In the genomic region with DNA sequence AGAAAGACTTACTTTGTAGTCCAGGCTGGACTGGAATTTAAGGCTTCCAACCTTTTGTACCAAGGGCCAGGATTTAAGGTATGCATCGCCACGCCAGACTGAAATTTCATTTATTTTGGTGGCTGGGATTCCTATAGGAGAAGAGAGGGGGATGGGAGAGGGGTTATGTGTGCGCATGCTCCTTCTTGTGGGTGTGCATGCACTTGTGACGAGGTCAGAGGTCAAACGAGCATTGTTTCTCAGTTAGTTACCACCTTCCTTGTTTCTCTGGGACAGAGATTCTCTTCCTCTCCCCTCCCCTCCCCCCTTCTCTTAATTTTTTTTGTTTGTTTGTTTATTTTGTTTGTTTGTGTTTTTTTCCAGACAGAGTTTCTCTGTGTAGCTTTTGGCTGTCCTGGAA, we compare ENCODE assay signal across 25 mouse cellular contexts. TPM values are rescaled to one million over a fixed set of nuclear protein-coding genes. Genes with fewer than 3 reads are reported as not detected.
A peak's percentile ranks its signal among the peaks of the same experiment; 100 is the strongest.
DNase-seq lines count a peak whose midpoint lies in the region; ATAC-seq and TF ChIP-seq lines count a peak whose summit lies in the region.
"Had no signal": no experiment of that assay in that cellular context is flagged by ENCODE, and none has a peak within 500 bp of the region (broad histone marks: within the 10 kb centered on the region; RNA-seq: fewer than 3 reads in every experiment).

No protein-coding gene starts in this region.

- H3K9ac ChIP-seq in hindbrain, embryonic 11.5 days (ENCODE audit: low read depth, low read length) = no peak overlapping the region
- no peak overlapping the region for H3K9ac ChIP-seq in limb, embryonic 14.5 days (ENCODE audit: low read depth, low read length, severe bottlenecking)
- H3K9ac ChIP-seq: heart, embryonic 15.5 days had no signal

- H3K4me1 ChIP-seq in hindbrain, embryonic 10.5 days (replicated peaks) = peaks cover 44% of the 10 kb centered on the region
- H3K4me1 ChIP-seq in hindbrain, embryonic 11.5 days (replicated peaks; ENCODE audit: control insufficient read depth, insufficient read depth, low read length) = no peaks in the 10 kb centered on the region
- H3K4me1 ChIP-seq in limb, embryonic 14.5 days (ENCODE audit: control insufficient read depth, insufficient read depth, low read length) = peaks cover 26% of the 10 kb centered on the region

- peaks cover 23% of the 10 kb centered on the region for H3K27me3 ChIP-seq in hindbrain, embryonic 10.5 days (ENCODE audit: insufficient read depth, poor library complexity, severe bottlenecking)
- H3K27me3 ChIP-seq in hindbrain, embryonic 11.5 days (ENCODE audit: control insufficient read depth, insufficient read depth, low read length) = no peaks in the 10 kb centered on the region
- no peaks in the 10 kb centered on the region for H3K27me3 ChIP-seq in limb, embryonic 14.5 days (ENCODE audit: control insufficient read depth, insufficient read depth, low read length)

- H3K36me3 ChIP-seq in hindbrain, embryonic 10.5 days = no peaks in the 10 kb centered on the region
- no peaks in the 10 kb centered on the region for H3K36me3 ChIP-seq in hindbrain, embryonic 11.5 days (ENCODE audit: control insufficient read depth, insufficient read depth, low read length)
- H3K36me3 ChIP-seq in limb, embryonic 14.5 days (ENCODE audit: control insufficient read depth, insufficient read depth, low read length) = no peaks in the 10 kb centered on the region
- H3K36me3 ChIP-seq: forebrain, embryonic 10.5 days; G1E; heart, embryonic 15.5 days; hindbrain, embryonic 12.5 days had no signal

- H3K4me3 ChIP-seq in hindbrain, embryonic 10.5 days = no peak overlapping the region
- no peak overlapping the region for H3K4me3 ChIP-seq in hindbrain, embryonic 11.5 days (ENCODE audit: low read depth, low read length)
- no peak overlapping the region for H3K4me3 ChIP-seq in limb, embryonic 14.5 days (replicated peaks; ENCODE audit: low read length)
- H3K4me3 ChIP-seq: erythroblast, embryonic 14.5 days; forebrain, embryonic 10.5 days; heart, embryonic 15.5 days; hindbrain, embryonic 12.5 days had no signal

- no peak for TF ChIP-seq POLR2A in limb, embryonic 14.5 days (IDR thresholded peaks at IDR 0.05; ENCODE audit: borderline replicate concordance, extremely low read depth, insufficient read depth, insufficient read length)

- H3K4me2 ChIP-seq in hindbrain, embryonic 11.5 days (replicated peaks; ENCODE audit: low read depth, low read length) = no peak overlapping the region
- no peak overlapping the region for H3K4me2 ChIP-seq in limb, embryonic 14.5 days (replicated peaks; ENCODE audit: low read depth, low read length, severe bottlenecking)
- H3K4me2 ChIP-seq: heart, embryonic 11.5 days; heart, embryonic 15.5 days; hindbrain, embryonic 12.5 days had no signal

- 54% methylated on average over 5 of the region's 5 CpGs for WGBS in hindbrain, embryonic 10.5 days
- 61% methylated on average over 5 of the region's 5 CpGs for WGBS in hindbrain, embryonic 11.5 days
- 66% methylated on average over 5 of the region's 5 CpGs for WGBS in limb, embryonic 14.5 days

- no peaks in the 10 kb centered on the region for H3K9me3 ChIP-seq in hindbrain, embryonic 10.5 days
- no peaks in the 10 kb centered on the region for H3K9me3 ChIP-seq in hindbrain, embryonic 11.5 days (ENCODE audit: control insufficient read depth, low read length)
- no peaks in the 10 kb centered on the region for H3K9me3 ChIP-seq in limb, embryonic 14.5 days (ENCODE audit: control insufficient read depth, low read length)
- H3K9me3 ChIP-seq: forebrain, embryonic 10.5 days; G1E; heart, embryonic 15.5 days; hindbrain, embryonic 12.5 days had no signal

- no peak for ATAC-seq in hindbrain, embryonic 11.5 days (ENCODE audit: low FRiP score)
- ATAC-seq in limb, embryonic 14.5 days (ENCODE audit: low FRiP score, low read depth) = no peak
- ATAC-seq: activated CD4-positive, CD25-positive, alpha-beta regulatory T cell, adult 4 months; forebrain, embryonic 14.5 days; hindbrain, embryonic 16.5 days; inflammation-experienced regulatory T-cells, adult 6 months; intestine, postnatal 0 days had no signal

- no peak for DNase-seq in hindbrain, embryonic 10.5 days (ENCODE audit: low spot score)
- no peak for DNase-seq in hindbrain, embryonic 11.5 days (ENCODE audit: low spot score)
- DNase-seq in ES-CJ7 (ENCODE audit: low read depth, low spot score) (peak; percentile 60), ZHBTc4 (ENCODE audit: low read depth, low spot score) (peak; percentile 46)
- no peak for DNase-seq in limb, embryonic 14.5 days (ENCODE audit: low spot score)
- DNase-seq in adrenal gland, adult 8-10 months = no peak
- DNase-seq in heart, adult 8-10 months (ENCODE audit: low spot score) = no peak
- DNase-seq: adrenal gland, postnatal 25 days; cerebellum, adult 18-20 months; cerebellum, adult 9-11 months; cerebellum, postnatal 36 days; gastrocnemius, postnatal 36 days; heart, adult 18-20 months; heart, postnatal 14 days had no signal

- 0 out of 2 replicates have a peak overlapping the region, but pooled peaks have one; percentile 56 for H3K27ac ChIP-seq in hindbrain, embryonic 10.5 days
- no peak overlapping the region for H3K27ac ChIP-seq in hindbrain, embryonic 11.5 days (ENCODE audit: low read depth, low read length)
- 0 out of 2 replicates have a peak overlapping the region, but pooled peaks have one; percentile 80 for H3K27ac ChIP-seq in limb, embryonic 14.5 days (replicated peaks; ENCODE audit: low read depth, low read length)
- H3K27ac ChIP-seq: heart, embryonic 15.5 days; hindbrain, embryonic 12.5 days had no signal

RNA-seq across cellular contexts. Expression of a gene that starts 8.0 kb away (rescaled TPM):
- 186 and 206 TPM in 2 replicates for polyA plus RNA-seq in hindbrain, embryonic 10.5 days (2016; fragmentation: Nextera tagmentation; extraction: Ambion mirVana)
- polyA plus RNA-seq in hindbrain, embryonic 11.5 days (2014; fragmentation: Nextera tagmentation; extraction: Ambion mirVana) = 126 and 141 TPM in 2 replicates
- 76.5 and 78.7 TPM in 2 replicates for polyA plus RNA-seq in limb, embryonic 14.5 days (2012; rRNA removed)
- 125 and 136 TPM in 2 replicates for polyA plus RNA-seq in limb, embryonic 14.5 days (2014; fragmentation: Nextera tagmentation; extraction: Ambion mirVana)
- total RNA-seq in adrenal gland, adult 8-10 months (2022) = 100 to 1,000 TPM; 114 to 136 (median 132) TPM
- total RNA-seq in heart, adult 8-10 months (2022) = 10 to 100 TPM; 26.5 to 38.8 (median 31.0) TPM

Comparison
In these comparisons a context has a peak if more than half of its experiments do, and no peak if none do; other contexts are left out.
1. DNase-seq: peak in ES-CJ7 (single experiment) and ZHBTc4 (single experiment); none in hindbrain, embryonic 10.5 days (single experiment), hindbrain, embryonic 11.5 days (single experiment), limb, embryonic 14.5 days (single experiment), adrenal gland, adult 8-10 months (single experiment) and heart, adult 8-10 months (single experiment).